8 mouse cellular contexts compared by ENCODE assay signal in genomic region chr7:100536804-100537518, GRCm38 (mm10). TPM values are rescaled to one million over a fixed set of nuclear protein-coding genes. Genes with fewer than 3 reads are reported as not detected.
A peak's percentile ranks its signal among the peaks of the same experiment; 100 is the strongest.
DNase-seq lines count a peak whose midpoint lies in the region; ATAC-seq lines count a peak whose summit lies in the region.

TSS of gene Coa4 (plus strand) at chr7:100537071.

- H3K9me3 ChIP-seq in heart, embryonic 10.5 days: no peaks in the 10 kb centered on the region
- no peaks in the 10 kb centered on the region for H3K9me3 ChIP-seq in kidney, embryonic 15.5 days (replicated peaks)

- H3K4me2 ChIP-seq in kidney, embryonic 15.5 days: peak within 1 kb of the TSS; percentile 72

- peak within 1 kb of the TSS; percentile 89 for H3K27ac ChIP-seq in heart, embryonic 10.5 days
- H3K27ac ChIP-seq in kidney, embryonic 15.5 days: peak within 1 kb of the TSS; percentile 95

- H3K4me1 ChIP-seq in heart, embryonic 10.5 days: peaks cover 5% of the 10 kb centered on the region; the same call in 1 of the 2 replicates
- peaks cover 9% of the 10 kb centered on the region for H3K4me1 ChIP-seq in kidney, embryonic 15.5 days

- under 1% methylated on average over 33 of the region's 33 CpGs for WGBS in heart, embryonic 10.5 days
- under 1% methylated on average over 33 of the region's 33 CpGs for WGBS in kidney, embryonic 15.5 days

- H3K27me3 ChIP-seq in heart, embryonic 10.5 days (ENCODE audit: insufficient read depth, poor library complexity, severe bottlenecking): no peaks in the 10 kb centered on the region
- no peaks in the 10 kb centered on the region for H3K27me3 ChIP-seq in kidney, embryonic 15.5 days

- peak; percentile 99 for ATAC-seq in erythroblast, adult 5-6 weeks (replicated peaks; ENCODE audit: low FRiP score, poor library complexity, severe bottlenecking)
- peak; percentile 99 for ATAC-seq in kidney, embryonic 15.5 days (replicated peaks; ENCODE audit: low FRiP score)
- peak; percentile 98 for ATAC-seq in monocyte, adult 5-6 weeks (replicated peaks; ENCODE audit: insufficient number of reproducible peaks, low FRiP score, low TSS enrichment, poor library complexity, severe bottlenecking)

- H3K9ac ChIP-seq in kidney, embryonic 15.5 days: peak within 1 kb of the TSS; percentile 79

- peak; percentile 84 for DNase-seq in B cell, adult 2 months
- peak; percentile 98 for DNase-seq in brain, adult 2 months (ENCODE audit: low read depth, low spot score)
- DNase-seq in heart, embryonic 10.5 days (ENCODE audit: low spot score): peak; percentile 99
- peak; percentile 94 for DNase-seq in liver
- DNase-seq in spleen, postnatal 4 days (ENCODE audit: low spot score in 2 of 2): peak; percentile 82 to 90

- H3K4me3 ChIP-seq in heart, embryonic 10.5 days: peak within 1 kb of the TSS; percentile 72
- H3K4me3 ChIP-seq in kidney, embryonic 15.5 days (replicated peaks): peak within 1 kb of the TSS; percentile 79

- H3K36me3 ChIP-seq in heart, embryonic 10.5 days: peaks cover 21% of the 10 kb centered on the region
- peaks cover 21% of the 10 kb centered on the region for H3K36me3 ChIP-seq in kidney, embryonic 15.5 days

RNA-seq across cellular contexts. Expression of gene Coa4, which starts in this region (rescaled TPM):
- total RNA-seq in erythroblast, adult 5-6 weeks (2015; ENCODE audit: low replicate concordance): 1.7 and 4.0 TPM in 2 replicates
- total RNA-seq in erythroblast, adult 5-6 weeks (2017; ENCODE audit: low replicate concordance): 6.7 and 9.8 TPM in 2 replicates
- polyA plus RNA-seq in heart, embryonic 10.5 days (2016; fragmentation: Nextera tagmentation; extraction: Ambion mirVana): 26.4 and 31.3 TPM in 2 replicates
- polyA plus RNA-seq in kidney, embryonic 15.5 days (2015; fragmentation: Nextera tagmentation; extraction: Ambion mirVana): 23.3 and 24.9 TPM in 2 replicates
- 6.1 to 12.5 TPM (median 7.5 TPM) in 3 replicates for total RNA-seq in monocyte, adult 5-6 weeks (2017)

Comparison
In these comparisons a context has a peak if more than half of its experiments do, and no peak if none do; other contexts are left out.
1. Peak in every context shown above with its lines: DNase-seq, ATAC-seq, H3K4me3 ChIP-seq and H3K27ac ChIP-seq.